Mouse (Mus musculus): ENCODE data around the gene Tpi1. TPM values are rescaled to one million over a fixed set of nuclear protein-coding genes. Genes with fewer than 3 reads are reported as not detected.
A peak's percentile ranks its signal among the peaks of the same experiment; 100 is the strongest.
"Not testable (repeated sequence)": the region's sequence is repeated elsewhere in the genome, so short reads cannot be mapped to it uniquely, and the experiment has no call there.

Tpi1 gene
- polyA plus RNA-seq, 1 experiment from 2014 or later, result 592 TPM

DNA sequence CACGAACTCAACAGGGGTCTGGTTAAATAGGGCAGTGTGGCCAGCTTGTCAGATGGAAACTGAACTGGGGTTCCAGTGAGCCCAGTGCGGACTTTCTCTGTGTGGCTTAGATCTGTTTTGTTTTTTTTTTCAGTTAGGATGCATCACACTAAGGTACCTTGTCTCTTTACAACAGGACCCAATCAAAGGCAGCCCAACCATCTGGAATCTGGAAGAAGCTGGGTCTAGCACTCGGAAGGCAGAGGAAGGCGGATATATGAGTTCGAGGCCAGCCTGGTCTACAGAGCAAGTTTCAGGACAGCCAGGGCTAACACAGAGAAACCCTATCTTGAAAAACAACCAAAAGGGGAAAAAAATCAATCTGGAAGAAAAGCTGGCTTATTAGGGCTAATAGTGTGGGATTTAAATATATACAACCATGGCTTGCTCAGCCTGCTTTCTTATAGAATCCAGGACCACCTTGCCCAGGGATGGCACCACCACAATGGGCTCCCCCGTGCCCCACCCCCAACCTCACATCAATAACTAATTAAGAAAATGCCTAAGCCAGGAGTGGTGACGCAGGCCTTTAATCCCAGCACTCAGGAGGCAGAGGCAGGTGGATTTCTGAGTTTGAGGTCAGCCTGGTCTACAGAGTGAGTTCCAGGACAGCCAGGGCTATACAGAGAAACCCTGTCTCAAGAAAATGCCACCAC is 7.5 kb downstream of the Tpi1 start:
- Histone ChIP-seq H3K36me3 (replicated peaks) (peaks cover 14% of the 10 kb centered on the region), H3K9me3 (no peaks in the 10 kb centered on the region), H3K4me1 (peaks cover 42% of the 10 kb centered on the region), H3K27ac (peak overlapping the region; percentile 88), H3K27me3 (no peaks in the 10 kb centered on the region), H3K9ac (no peak overlapping the region), H3K4me2 (peak overlapping the region; percentile 73), H3K4me3 (replicated peaks) (no peak overlapping the region)
- 72% methylated on average over 7 of the region's 7 CpGs for WGBS
- ATAC-seq (ENCODE audit: low FRiP score), result no peak

DNA sequence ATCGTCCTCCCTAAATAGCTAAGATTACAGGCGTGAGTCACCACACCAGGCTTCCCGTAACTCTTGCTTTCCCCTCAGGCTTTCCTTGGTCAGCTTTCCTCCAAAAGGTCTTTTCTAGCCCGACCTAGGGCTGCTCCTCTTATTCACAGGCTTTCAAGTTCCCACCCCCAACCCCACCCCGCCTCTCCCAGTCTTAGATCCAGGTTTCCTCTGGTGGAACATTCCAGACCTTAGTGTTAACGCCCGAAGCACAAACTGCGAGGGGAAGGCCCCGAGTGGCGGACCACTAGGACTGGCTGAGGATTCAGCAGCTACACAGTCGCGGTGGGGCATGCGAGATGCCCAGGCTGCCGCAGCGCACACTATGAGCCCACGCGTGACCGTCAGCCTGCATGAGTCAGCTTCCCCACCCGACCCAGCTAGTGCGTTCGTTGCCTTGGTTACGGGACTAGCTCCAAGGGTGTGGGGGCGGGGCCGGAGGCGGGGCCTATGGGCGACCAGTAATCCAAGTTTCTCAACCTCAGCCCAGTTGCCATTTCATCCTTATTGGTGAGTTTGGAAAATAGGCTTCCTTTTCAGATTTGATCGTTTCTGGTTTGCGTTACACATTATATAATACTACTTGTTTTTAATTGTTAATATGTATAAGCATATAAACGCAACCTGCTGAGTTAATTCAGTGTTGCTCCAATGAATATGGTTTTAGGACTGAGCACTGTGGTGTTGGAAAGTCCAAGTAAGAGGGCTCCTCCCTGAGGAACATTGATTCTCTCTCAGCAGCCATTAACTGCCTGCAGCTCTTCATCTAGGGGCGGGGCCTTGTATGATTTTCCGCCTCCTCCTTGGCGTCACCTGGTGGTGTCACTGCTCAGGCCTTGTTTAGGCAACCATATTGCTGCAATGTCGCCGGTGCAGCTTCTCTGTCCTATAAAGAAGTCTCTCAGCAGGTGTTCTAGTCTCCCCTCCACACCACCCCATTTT is 8.5 kb downstream of the Tpi1 start:
- Histone ChIP-seq H3K9me3 (no peaks in the 10 kb centered on the region), H3K4me3 (replicated peaks) (peak overlapping the region; percentile 43), H3K4me1 (peaks cover 41% of the 10 kb centered on the region), H3K27ac (peak overlapping the region; percentile 88), H3K36me3 (replicated peaks) (peaks cover 5% of the 10 kb centered on the region; the same call in 1 of the 2 replicates), H3K27me3 (no peaks in the 10 kb centered on the region), H3K9ac (peak overlapping the region; percentile 60), H3K4me2 (peak overlapping the region; percentile 73)
- ATAC-seq (ENCODE audit: low FRiP score), result peak; percentile 84
- WGBS, result 1% methylated on average over 34 of the region's 34 CpGs

GRCm38 (mm10) chr6:124804341-124804740 is 9.8 kb downstream of the Tpi1 start:
- no peak for ATAC-seq (ENCODE audit: low FRiP score)
- Histone ChIP-seq H3K9me3 (no peaks in the 10 kb centered on the region), H3K4me1 (peaks cover 29% of the 10 kb centered on the region), H3K4me2 (no peak overlapping the region), H3K36me3 (replicated peaks) (no peaks in the 10 kb centered on the region), H3K27me3 (no peaks in the 10 kb centered on the region), H3K27ac (no peak overlapping the region), H3K4me3 (replicated peaks) (no peak overlapping the region), H3K9ac (no peak overlapping the region)
- WGBS, result 86% methylated on average over 3 of the region's 3 CpGs

DNA sequence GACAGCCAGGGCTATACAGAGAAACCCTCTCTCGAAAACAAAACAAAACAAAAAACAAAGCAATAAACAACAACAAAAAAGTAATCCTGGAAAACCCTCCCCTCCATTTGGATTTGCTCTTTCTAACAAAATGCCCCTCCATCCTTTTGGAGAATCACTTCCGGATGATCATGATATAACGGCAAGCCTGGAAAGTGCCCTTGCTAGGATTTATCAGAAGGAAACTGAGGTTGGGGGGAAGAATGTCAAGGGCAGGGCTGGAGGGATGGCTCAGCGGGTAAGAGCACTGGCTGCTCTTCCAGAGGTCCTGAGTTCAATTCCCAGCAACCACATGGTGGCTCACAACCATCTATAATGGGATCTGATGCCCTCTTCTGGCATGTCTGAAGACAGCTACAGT is 10.4 kb downstream of the Tpi1 start:
- 99% methylated on average over 4 of the region's 4 CpGs for WGBS
- not testable (repeated sequence) for H3K27ac ChIP-seq; H3K27me3 ChIP-seq; H3K4me3 ChIP-seq (replicated peaks); H3K4me2 ChIP-seq; H3K9me3 ChIP-seq; ATAC-seq (ENCODE audit: low FRiP score); H3K9ac ChIP-seq; H3K36me3 ChIP-seq (replicated peaks)
- H3K4me1 ChIP-seq, result peaks cover 22% of the 10 kb centered on the region

- ATAC-seq (ENCODE audit: low FRiP score), result no peak
- WGBS, result 80% methylated on average over 3 of the region's 3 CpGs
These were observed 11.0 kb downstream of the Tpi1 start for GRCm38 (mm10) chr6:124803061-124803460.

GRCm38 (mm10) chr6:124802400-124802799 is 11.7 kb downstream of the Tpi1 start:
- not testable (repeated sequence) for H3K36me3 ChIP-seq (replicated peaks); ATAC-seq (ENCODE audit: low FRiP score); H3K9ac ChIP-seq; H3K27me3 ChIP-seq; H3K9me3 ChIP-seq; H3K4me3 ChIP-seq (replicated peaks); H3K27ac ChIP-seq
- Histone ChIP-seq H3K4me2 (peak overlapping the region; percentile 29; the same call in 1 of the 2 replicates), H3K4me1 (peaks cover 14% of the 10 kb centered on the region)
- WGBS, result 11% methylated on average over 6 of the region's 9 CpGs

More at GRCm38 (mm10) chr6:124803061-124803460, 11.0 kb downstream of the Tpi1 start:
- no peak overlapping the region for H3K4me3 ChIP-seq (replicated peaks)
- H3K4me1 ChIP-seq, result peaks cover 16% of the 10 kb centered on the region
- no peaks in the 10 kb centered on the region for H3K36me3 ChIP-seq (replicated peaks)
- H3K9ac ChIP-seq, result no peak overlapping the region
- no peak overlapping the region for H3K4me2 ChIP-seq
- H3K27me3 ChIP-seq, result no peaks in the 10 kb centered on the region
- no peaks in the 10 kb centered on the region for H3K9me3 ChIP-seq
- no peak overlapping the region for H3K27ac ChIP-seq

GRCm38 (mm10) chr6:124796200-124796599 is 17.9 kb downstream of the Tpi1 start:
- H3K4me2 ChIP-seq, result no peak overlapping the region
- H3K27ac ChIP-seq, result no peak overlapping the region
- no peaks in the 10 kb centered on the region for H3K36me3 ChIP-seq (replicated peaks)
- H3K9me3 ChIP-seq, result no peaks in the 10 kb centered on the region
- H3K4me1 ChIP-seq, result 0 out of 2 replicates have a peak, but pooled peaks cover 5% of the 10 kb centered on the region
- H3K9ac ChIP-seq, result no peak overlapping the region
- H3K27me3 ChIP-seq, result no peaks in the 10 kb centered on the region
- ATAC-seq (ENCODE audit: low FRiP score), result no peak
- no peak overlapping the region for H3K4me3 ChIP-seq (replicated peaks)
- 87% methylated on average over 2 of the region's 2 CpGs for WGBS

DNA sequence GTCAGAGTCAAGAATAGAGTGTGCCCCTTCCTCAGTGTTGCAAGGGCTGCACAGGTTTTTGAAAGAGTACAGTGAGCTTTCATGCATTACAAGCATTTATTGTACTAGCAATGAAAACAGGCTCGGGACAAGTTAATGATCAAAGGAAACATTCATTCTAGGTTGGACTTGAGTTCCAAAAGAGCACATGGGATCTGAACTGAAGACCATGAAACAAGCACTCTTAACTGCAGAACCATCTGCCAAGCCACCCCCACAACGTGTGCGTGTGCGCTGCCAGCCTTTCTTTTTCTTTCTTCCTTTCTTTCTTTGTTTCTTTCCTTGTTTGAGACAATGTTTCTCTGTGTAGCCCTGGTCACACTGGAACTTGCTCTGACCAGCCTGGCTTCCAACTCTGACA is 18.3 kb downstream of the Tpi1 start:
- ATAC-seq (ENCODE audit: low FRiP score), result no peak
- 68% methylated on average over 4 of the region's 4 CpGs for WGBS
- Histone ChIP-seq H3K9me3 (no peaks in the 10 kb centered on the region), H3K4me3 (replicated peaks) (no peak overlapping the region), H3K9ac (no peak overlapping the region), H3K27ac (no peak overlapping the region), H3K36me3 (replicated peaks) (no peaks in the 10 kb centered on the region), H3K4me2 (no peak overlapping the region), H3K27me3 (no peaks in the 10 kb centered on the region), H3K4me1 (0 out of 2 replicates have a peak, but pooled peaks cover 5% of the 10 kb centered on the region)

- Histone ChIP-seq H3K27ac (no peak overlapping the region), H3K9ac (no peak overlapping the region), H3K9me3 (no peaks in the 10 kb centered on the region), H3K4me3 (replicated peaks) (no peak overlapping the region), H3K4me2 (no peak overlapping the region), H3K36me3 (replicated peaks) (no peaks in the 10 kb centered on the region), H3K4me1 (0 out of 2 replicates have a peak, but pooled peaks cover 5% of the 10 kb centered on the region), H3K27me3 (no peaks in the 10 kb centered on the region)
- ATAC-seq (ENCODE audit: low FRiP score), result no peak
- WGBS, result 86% methylated on average over 3 of the region's 3 CpGs
These were observed 22.2 kb downstream of the Tpi1 start for GRCm38 (mm10) chr6:124791911-124792310.

DNA sequence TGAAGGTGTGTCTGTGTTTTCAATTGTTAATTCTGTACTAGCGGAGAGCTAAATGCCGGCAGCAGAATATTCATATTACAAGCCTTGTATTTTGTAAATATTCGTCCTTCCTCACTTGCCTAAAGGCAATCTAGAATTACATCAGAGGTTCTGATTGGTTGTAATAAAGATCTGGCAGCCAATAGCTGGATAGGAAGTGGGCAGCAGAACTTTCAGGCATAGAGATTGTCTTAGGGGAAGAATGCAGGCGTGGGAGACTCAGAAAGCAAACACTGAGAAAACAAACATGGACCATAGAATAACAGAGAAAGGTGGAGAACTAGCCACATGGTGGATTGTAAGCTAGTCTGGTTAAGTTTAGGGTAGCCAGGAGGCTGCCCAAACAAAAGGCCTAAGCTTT is 24.0 kb downstream of the Tpi1 start:
- no peak for ATAC-seq (ENCODE audit: low FRiP score)
- Histone ChIP-seq H3K9me3 (no peaks in the 10 kb centered on the region), H3K36me3 (replicated peaks) (no peaks in the 10 kb centered on the region), H3K4me2 (no peak overlapping the region), H3K27me3 (no peaks in the 10 kb centered on the region), H3K4me1 (no peaks in the 10 kb centered on the region), H3K9ac (no peak overlapping the region), H3K4me3 (replicated peaks) (no peak overlapping the region), H3K27ac (no peak overlapping the region)
- 80% methylated on average over 4 of the region's 4 CpGs for WGBS

- H3K4me1 ChIP-seq, result no peaks in the 10 kb centered on the region
- no peak for ATAC-seq (ENCODE audit: low FRiP score)
These were observed 24.6 kb downstream of the Tpi1 start for GRCm38 (mm10) chr6:124789519-124789918.

DNA sequence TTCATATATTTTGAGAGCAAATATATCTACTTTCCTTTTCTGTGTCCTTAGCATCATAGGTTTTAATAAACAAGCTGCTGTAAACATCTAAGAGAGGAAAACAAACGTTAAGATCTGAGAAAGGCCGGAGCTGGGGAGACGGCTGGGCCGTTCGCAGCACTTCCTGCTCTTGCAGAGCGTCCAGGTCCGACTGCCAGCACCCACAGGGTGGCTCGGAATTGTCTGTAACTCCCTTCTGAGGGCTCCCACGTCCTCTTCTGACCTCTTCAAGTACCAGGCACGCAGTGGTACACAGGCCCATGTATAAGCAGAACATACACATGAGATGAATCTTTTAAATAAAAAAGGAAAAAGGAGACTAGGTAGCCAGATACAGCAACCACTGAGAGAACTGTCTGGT is 26.4 kb downstream of the Tpi1 start:
- WGBS, result 83% methylated on average over 10 of the region's 10 CpGs
- H3K4me2 ChIP-seq, result no peak overlapping the region
- H3K4me1 ChIP-seq, result peaks cover under 1% of the 10 kb centered on the region; the same call in 1 of the 2 replicates
- ATAC-seq (ENCODE audit: low FRiP score), result no peak
- H3K4me3 ChIP-seq (replicated peaks), result no peak overlapping the region
- no peaks in the 10 kb centered on the region for H3K36me3 ChIP-seq (replicated peaks)
- H3K9me3 ChIP-seq, result no peaks in the 10 kb centered on the region
- H3K27ac ChIP-seq, result no peak overlapping the region
- no peak overlapping the region for H3K9ac ChIP-seq
- no peaks in the 10 kb centered on the region for H3K27me3 ChIP-seq

More at GRCm38 (mm10) chr6:124789519-124789918, 24.6 kb downstream of the Tpi1 start:
- H3K27me3 ChIP-seq, result no peaks in the 10 kb centered on the region
- H3K36me3 ChIP-seq (replicated peaks), result no peaks in the 10 kb centered on the region
- H3K9ac ChIP-seq, result no peak overlapping the region
- WGBS, result 86% methylated on average over 4 of the region's 4 CpGs
- H3K9me3 ChIP-seq, result no peaks in the 10 kb centered on the region
- H3K4me2 ChIP-seq, result no peak overlapping the region
- H3K4me3 ChIP-seq (replicated peaks), result no peak overlapping the region
- H3K27ac ChIP-seq, result no peak overlapping the region

All from forebrain, embryonic 12.5 days (tissue).